Mouse (Mus musculus): ENCODE results near the gene Safb2. TPM values are rescaled to one million over a fixed set of nuclear protein-coding genes. Genes with fewer than 3 reads are reported as not detected.
A peak's percentile ranks its signal among the peaks of the same experiment; 100 is the strongest.
"Not testable (repeated sequence)": the region's sequence is repeated elsewhere in the genome, so short reads cannot be mapped to it uniquely, and the experiment has no call there.

The Safb2 gene
- polyA plus RNA-seq (2011; ENCODE audit: insufficient read length, low read depth, missing spikeins), result 58.1 and 60.9 TPM in 2 replicates

DNA sequence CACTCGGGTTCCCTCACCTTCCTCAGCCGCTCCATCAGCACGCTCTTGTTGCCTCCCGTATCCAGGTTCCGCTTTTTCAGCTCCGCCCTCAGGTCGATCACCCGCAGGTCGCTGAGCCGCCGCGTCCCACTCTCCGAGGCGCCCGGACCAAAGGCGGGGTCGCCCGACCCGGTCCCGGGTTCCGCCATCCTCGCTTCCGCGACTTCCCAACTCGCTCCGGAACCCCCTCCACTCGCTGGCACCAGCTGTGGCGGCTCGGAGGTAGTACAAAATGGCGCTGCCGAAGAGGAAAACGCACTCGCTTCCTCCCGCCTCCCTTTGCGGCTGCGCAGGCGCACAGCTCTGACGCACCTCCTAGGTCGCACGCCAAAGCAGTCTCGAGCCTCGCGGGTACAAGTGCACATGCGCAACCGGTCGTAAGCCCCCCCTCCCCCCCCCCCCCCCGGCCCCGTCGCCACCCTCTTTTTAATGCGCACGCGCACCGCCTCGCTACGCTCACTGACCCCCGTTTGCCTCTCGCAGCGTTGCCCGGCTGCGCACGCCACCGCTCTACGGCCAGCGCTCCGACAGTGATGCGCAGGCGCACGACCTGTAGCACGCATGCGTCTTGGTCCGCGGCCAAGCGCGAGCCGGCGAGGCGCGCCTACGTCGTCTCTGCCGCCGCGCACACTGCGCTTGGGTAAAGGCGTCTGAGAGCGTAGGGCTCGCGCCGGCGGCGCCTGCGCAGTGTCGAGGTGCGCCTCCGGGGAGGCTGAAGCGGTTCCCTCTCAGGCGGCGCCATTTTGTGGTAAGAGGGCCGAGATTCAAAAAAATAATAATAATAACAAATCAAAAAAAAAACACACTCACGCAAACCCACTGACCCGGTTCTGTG, at the start of gene Safb2, which contains the start of gene Safb:
TSS of gene Safb2 (minus strand) at position 329 of the 874 bp plus-strand sequence.
TSS of gene Safb (plus strand) at position 569 of the 874 bp plus-strand sequence.
- Histone ChIP-seq H3K4me3 (ENCODE audit: insufficient read depth, low read length) (peak within 1 kb of the TSS; percentile 77), H3K27ac (ENCODE audit: insufficient read depth, low read length) (peak within 1 kb of the TSS; percentile 91), H3K4me1 (ENCODE audit: control insufficient read depth, insufficient read depth, low read length) (peaks cover 17% of the 10 kb centered on the region)
- TF ChIP-seq CTCF (IDR thresholded peaks at IDR 0.05; ENCODE audit: borderline replicate concordance, insufficient read depth, low read length), result no peak
- peak; percentile 92 for TF ChIP-seq POLR2A (IDR thresholded peaks at IDR 0.05; ENCODE audit: low read depth, low read length)

- TF ChIP-seq CTCF (IDR thresholded peaks at IDR 0.05; ENCODE audit: borderline replicate concordance, insufficient read depth, low read length) (no peak), POLR2A (IDR thresholded peaks at IDR 0.05; ENCODE audit: low read depth, low read length) (no peak)
- Histone ChIP-seq H3K4me3 (ENCODE audit: insufficient read depth, low read length) (no peak overlapping the region), H3K4me1 (ENCODE audit: control insufficient read depth, insufficient read depth, low read length) (no peaks in the 10 kb centered on the region), H3K27ac (ENCODE audit: insufficient read depth, low read length) (no peak overlapping the region)
Measured at GRCm38 (mm10) chr17:56634023-56634422, 49.6 kb upstream of the Safb2 start.

DNA sequence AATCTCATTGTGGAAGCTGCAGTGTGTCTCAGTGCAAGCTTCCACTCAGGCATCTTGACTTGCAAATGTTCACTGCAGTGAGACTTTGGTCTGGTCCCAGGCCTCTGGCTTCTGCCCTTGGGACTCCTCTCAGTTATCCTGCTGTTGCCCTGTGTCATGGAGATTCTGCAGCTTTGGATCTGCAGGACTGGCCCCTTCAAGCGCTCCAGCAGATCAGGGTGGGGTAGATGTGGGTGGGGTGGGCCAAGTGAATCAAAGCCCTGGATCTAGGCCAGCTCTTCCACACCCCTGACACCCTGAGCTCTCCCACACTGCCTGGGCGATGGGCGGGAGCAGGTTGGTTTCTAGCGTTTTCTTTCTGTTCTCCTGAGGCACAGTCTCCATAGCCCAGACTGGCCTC, 47.4 kb upstream of the Safb2 start:
- Histone ChIP-seq H3K4me3 (ENCODE audit: insufficient read depth, low read length) (no peak overlapping the region), H3K27ac (ENCODE audit: insufficient read depth, low read length) (no peak overlapping the region), H3K4me1 (ENCODE audit: control insufficient read depth, insufficient read depth, low read length) (0 out of 2 replicates have a peak, but pooled peaks cover 6% of the 10 kb centered on the region)
- TF ChIP-seq CTCF (IDR thresholded peaks at IDR 0.05; ENCODE audit: borderline replicate concordance, insufficient read depth, low read length), result no peak

GRCm38 (mm10) chr17:56629800-56630781, 45.7 kb upstream of the Safb2 start:
- H3K27ac ChIP-seq (ENCODE audit: insufficient read depth, low read length); H3K4me3 ChIP-seq (ENCODE audit: insufficient read depth, low read length): not testable (repeated sequence)

DNA sequence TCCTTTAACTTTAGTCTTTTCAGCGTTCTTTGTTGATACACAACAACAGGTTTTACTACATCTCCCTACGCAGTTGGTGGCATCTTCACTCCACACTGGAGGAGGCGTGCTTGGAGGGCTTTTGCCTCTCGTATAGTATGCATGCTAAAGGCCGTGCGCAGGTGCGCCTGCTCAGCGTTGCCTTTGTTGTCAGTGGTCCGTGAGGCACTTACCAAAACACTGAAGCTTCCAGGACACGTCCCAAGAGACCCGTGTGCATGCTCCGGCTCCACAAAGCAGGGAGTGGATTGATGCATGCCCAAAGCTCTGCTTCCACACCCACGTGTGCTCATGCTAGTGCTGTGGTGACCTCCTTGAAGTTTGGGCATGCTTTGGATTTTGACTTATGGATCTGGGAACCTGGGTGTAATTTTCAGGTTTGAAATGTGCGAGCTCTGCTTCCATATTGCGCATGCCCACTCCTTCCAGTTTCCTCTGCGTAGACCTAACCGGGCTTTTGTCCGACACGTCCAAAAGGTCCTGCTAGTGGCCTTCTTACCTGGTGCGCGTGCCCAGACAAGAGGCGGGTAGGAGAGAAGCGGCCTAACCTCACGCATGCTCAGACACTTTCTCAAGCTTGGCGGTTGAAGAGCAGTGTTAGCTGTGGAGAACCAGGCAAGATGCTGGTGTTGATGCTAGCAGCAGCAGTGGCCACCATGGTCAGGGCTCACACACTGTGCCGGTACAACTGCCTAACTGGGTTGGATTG, 43.3 kb upstream of the Safb2 start, which contains the start of gene Catsperd:
TSS of gene Catsperd (plus strand) at position 614 of the 748 bp plus-strand sequence.
- TF ChIP-seq POLR2A (IDR thresholded peaks at IDR 0.05; ENCODE audit: low read depth, low read length), result no peak
- no peak for TF ChIP-seq CTCF (IDR thresholded peaks at IDR 0.05; ENCODE audit: borderline replicate concordance, insufficient read depth, low read length)
- Histone ChIP-seq H3K4me3 (ENCODE audit: insufficient read depth, low read length) (peak within 1 kb of the TSS; percentile 50), H3K27ac (ENCODE audit: insufficient read depth, low read length) (no peak within 1 kb of the TSS), H3K4me1 (ENCODE audit: control insufficient read depth, insufficient read depth, low read length) (0 out of 2 replicates have a peak, but pooled peaks cover 8% of the 10 kb centered on the region)

More at GRCm38 (mm10) chr17:56629800-56630781, 45.7 kb upstream of the Safb2 start:
- H3K4me1 ChIP-seq (ENCODE audit: control insufficient read depth, insufficient read depth, low read length), result not testable (repeated sequence)

GRCm38 (mm10) chr17:56626754-56627470, 42.5 kb upstream of the Safb2 start, which contains the start of gene Lonp1:
Gene Lonp1 (minus strand): TSS chr17:56626887.
- H3K4me3 ChIP-seq (ENCODE audit: insufficient read depth, low read length), result peak within 1 kb of the TSS; percentile 98
- TF ChIP-seq POLR2A (IDR thresholded peaks at IDR 0.05; ENCODE audit: low read depth, low read length), result peak; percentile 88
- no peak for TF ChIP-seq CTCF (IDR thresholded peaks at IDR 0.05; ENCODE audit: borderline replicate concordance, insufficient read depth, low read length)
- 0 out of 2 replicates have a peak, but pooled peaks cover 8% of the 10 kb centered on the region for H3K4me1 ChIP-seq (ENCODE audit: control insufficient read depth, insufficient read depth, low read length)
- peak within 1 kb of the TSS; percentile 87 for H3K27ac ChIP-seq (ENCODE audit: insufficient read depth, low read length)

DNA sequence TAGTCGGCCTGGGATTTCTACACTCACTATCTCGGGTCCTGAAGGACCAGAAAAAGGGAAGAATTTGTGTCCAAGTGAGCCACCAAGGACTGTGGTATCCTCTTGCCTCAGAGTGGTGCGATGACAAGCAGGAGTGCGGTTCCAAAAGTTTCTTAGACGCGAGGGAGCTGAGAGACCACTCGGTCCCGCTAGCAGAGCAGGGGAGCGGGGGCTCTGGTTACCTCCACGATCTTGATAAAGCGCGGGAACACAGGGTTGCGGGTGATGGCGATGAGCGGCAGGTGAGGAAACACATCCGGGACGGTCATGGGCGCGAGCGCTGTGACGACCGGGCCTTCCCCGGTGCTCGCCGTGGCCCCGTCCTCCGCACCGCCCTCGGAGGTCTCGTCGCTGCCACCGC, 41.9 kb upstream of the Safb2 start:
- TF ChIP-seq POLR2A (IDR thresholded peaks at IDR 0.05; ENCODE audit: low read depth, low read length) (peak; percentile 31), CTCF (IDR thresholded peaks at IDR 0.05; ENCODE audit: borderline replicate concordance, insufficient read depth, low read length) (no peak)
- Histone ChIP-seq H3K4me3 (ENCODE audit: insufficient read depth, low read length) (peak overlapping the region; percentile 98), H3K27ac (ENCODE audit: insufficient read depth, low read length) (peak overlapping the region; percentile 87), H3K4me1 (ENCODE audit: control insufficient read depth, insufficient read depth, low read length) (0 out of 2 replicates have a peak, but pooled peaks cover 8% of the 10 kb centered on the region)

- Histone ChIP-seq H3K4me1 (ENCODE audit: control insufficient read depth, insufficient read depth, low read length) (0 out of 2 replicates have a peak, but pooled peaks cover 8% of the 10 kb centered on the region), H3K4me3 (ENCODE audit: insufficient read depth, low read length) (peak overlapping the region; percentile 98), H3K27ac (ENCODE audit: insufficient read depth, low read length) (peak overlapping the region; percentile 87)
- TF ChIP-seq POLR2A (IDR thresholded peaks at IDR 0.05; ENCODE audit: low read depth, low read length), result peak; percentile 37; the same call in 1 of the 2 replicates
- TF ChIP-seq CTCF (IDR thresholded peaks at IDR 0.05; ENCODE audit: borderline replicate concordance, insufficient read depth, low read length), result no peak
Measured at GRCm38 (mm10) chr17:56625495-56625894, 41.1 kb upstream of the Safb2 start.
